Mouse (Mus musculus) olfactory bulb, adult 2 months (tissue): ENCODE measurements around the gene A030005L19Rik. TPM values are rescaled to one million over a fixed set of nuclear protein-coding genes. Genes with fewer than 3 reads are reported as not detected.
"Not testable (repeated sequence)": the region's sequence is repeated elsewhere in the genome, so short reads cannot be mapped to it uniquely, and the experiment has no call there.

Source experiments
- H3K27ac ChIP-seq: fragments of 200-500 bp; 2 replicates; pipeline ENCODE4 v1.5.1; 2012; ENCODE audit warnings: low read depth, low read length; ENCODE audit not compliant: insufficient read depth
- H3K4me1 ChIP-seq: fragments of 200-500 bp; 2 replicates; pipeline ENCODE4 v1.6.1; 2012; ENCODE audit warnings: low read length; ENCODE audit not compliant: control insufficient read depth, insufficient read depth
- H3K4me3 ChIP-seq: fragments of 200-500 bp; 2 replicates; pipeline ENCODE4 v1.5.1; 2012; ENCODE audit warnings: mild to moderate bottlenecking, low read depth, low read length, moderate library complexity; ENCODE audit not compliant: insufficient read depth
- CTCF ChIP-seq: fragments of 200-500 bp; IDR thresholded peaks from 2 replicates; pipeline ENCODE4 v1.5.1; 2012; ENCODE audit warnings: low read depth, mild to moderate bottlenecking, low read length, moderate library complexity; ENCODE audit not compliant: insufficient read depth
- POLR2A ChIP-seq: fragments of 200-500 bp; IDR thresholded peaks from 2 replicates; pipeline ENCODE4 v1.6.1; 2012; ENCODE audit warnings: mild to moderate bottlenecking, low read depth, low read length, moderate library complexity; ENCODE audit not compliant: insufficient read depth
- WGBS: fragments of 180-500 bp; shearing (Covaris S2); methylation state at CpG from one replicate; pipeline ENCODE4 v1.1.7; 2018; 5-methylcytosine and 5-hydroxymethylcytosine counted together
- polyA plus RNA-seq: library from polyadenylated mRNA; stranded (reverse); fragments of >200 nt; gene quantifications from 2 replicates; pipeline ENCODE4 v1.2.4, GENCODE M21; 2012; ENCODE audit warnings: low replicate concordance; ENCODE audit not compliant: missing spikeins, insufficient read depth, insufficient read length

The A030005L19Rik gene
- polyA plus RNA-seq, 1 experiment, result not detected

- TF ChIP-seq POLR2A, result no peak
- no peak for TF ChIP-seq CTCF
- 95% methylated on average over 5 of the region's 5 CpGs for WGBS
These were observed 25.5 kb downstream of the A030005L19Rik start for GRCm38 (mm10) chr1:82938666-82939065.

GRCm38 (mm10) chr1:82942505-82942904 lies 29.4 kb downstream of the A030005L19Rik start:
- not testable (repeated sequence) for H3K4me1 ChIP-seq, H3K4me3 ChIP-seq, H3K27ac ChIP-seq
- 93% methylated on average over 2 of the region's 2 CpGs for WGBS

More at GRCm38 (mm10) chr1:82938666-82939065, 25.5 kb downstream of the A030005L19Rik start:
- Histone ChIP-seq H3K27ac (no peak overlapping the region), H3K4me3 (no peak overlapping the region), H3K4me1 (no peaks in the 10 kb centered on the region)

- not testable (repeated sequence) for H3K4me3 ChIP-seq, H3K27ac ChIP-seq
- WGBS, result no CpG with 5 or more reads among the region's 6 CpGs
These were observed 30.2 kb downstream of the A030005L19Rik start, which contains the start of gene A030003K21Rik for GRCm38 (mm10) chr1:82943295-82943694. Gene A030003K21Rik, minus strand, starts transcription at chr1:82943388.

GRCm38 (mm10) chr1:82946029-82946428 lies 32.9 kb downstream of the A030005L19Rik start:
- H3K27ac ChIP-seq, H3K4me3 ChIP-seq, H3K4me1 ChIP-seq: not testable (repeated sequence)
- 90% methylated on average over 2 of the region's 2 CpGs for WGBS

More at GRCm38 (mm10) chr1:82943295-82943694, 30.2 kb downstream of the A030005L19Rik start, which contains the start of gene A030003K21Rik:
- not testable (repeated sequence) for H3K4me1 ChIP-seq

GRCm38 (mm10) chr1:82948601-82949000 lies 35.5 kb downstream of the A030005L19Rik start:
- no peak overlapping the region for H3K4me3 ChIP-seq
- H3K4me1 ChIP-seq, result no peaks in the 10 kb centered on the region
- 88% methylated on average over 2 of the region's 2 CpGs for WGBS
- TF ChIP-seq POLR2A, result no peak
- no peak for TF ChIP-seq CTCF
- no peak overlapping the region for H3K27ac ChIP-seq

- H3K4me3 ChIP-seq, H3K4me1 ChIP-seq, H3K27ac ChIP-seq: not testable (repeated sequence)
These were observed 42.8 kb downstream of the A030005L19Rik start, which contains the start of gene Gm7544 for GRCm38 (mm10) chr1:82955913-82956312. Gene Gm7544, minus strand, starts transcription at chr1:82956013.

GRCm38 (mm10) chr1:82959870-82960385 lies 46.8 kb downstream of the A030005L19Rik start, which contains the start of gene Gm47955:
Gene Gm47955, plus strand, starts transcription at chr1:82960286.
- no peak for TF ChIP-seq POLR2A
- no peak for TF ChIP-seq CTCF
- WGBS, result 91% methylated on average over 11 of the region's 11 CpGs
- no peaks in the 10 kb centered on the region for H3K4me1 ChIP-seq
- H3K4me3 ChIP-seq, result no peak within 1 kb of the TSS
- no peak within 1 kb of the TSS for H3K27ac ChIP-seq

Other genes with a start within 250 kb of the A030005L19Rik start
- gene Mff, start 188.4 kb upstream of the A030005L19Rik start, polyA plus RNA-seq, result not detected in 2 replicates
- not detected in 2 replicates for gene Tm4sf20, start 144.9 kb upstream of the A030005L19Rik start, polyA plus RNA-seq
- gene Gm47791, start 142.1 kb upstream of the A030005L19Rik start, polyA plus RNA-seq, result not detected in 2 replicates
- 256 TPM in 1 of 2 replicates, not detected in the other for gene Agfg1, start 73.8 kb upstream of the A030005L19Rik start, polyA plus RNA-seq
- gene A030014E15Rik, start 11.6 kb downstream of the A030005L19Rik start, polyA plus RNA-seq, result not detected in 2 replicates
- gene Gm6217, start 18.1 kb downstream of the A030005L19Rik start, polyA plus RNA-seq, result not detected in 2 replicates
- gene A030003K21Rik, start 30.1 kb downstream of the A030005L19Rik start, polyA plus RNA-seq, result not detected in 2 replicates
- not detected in 2 replicates for gene Gm7544, start 42.7 kb downstream of the A030005L19Rik start, polyA plus RNA-seq
- gene Gm47955, start 47.0 kb downstream of the A030005L19Rik start, polyA plus RNA-seq, result not detected in 2 replicates
- gene Gm47959, start 87.2 kb downstream of the A030005L19Rik start, polyA plus RNA-seq, result not detected in 2 replicates
- not detected in 2 replicates for gene Slc19a3, start 125.1 kb downstream of the A030005L19Rik start, polyA plus RNA-seq
- not detected in 2 replicates for gene Krtap28-10, start 129.2 kb downstream of the A030005L19Rik start, polyA plus RNA-seq
- gene Gm47969, start 131.6 kb downstream of the A030005L19Rik start, polyA plus RNA-seq, result not detected in 2 replicates
- not detected in 2 replicates for gene A030005K14Rik, start 146.1 kb downstream of the A030005L19Rik start, polyA plus RNA-seq
- gene Krtap28-13, start 147.6 kb downstream of the A030005L19Rik start, polyA plus RNA-seq, result not detected in 2 replicates
- not detected in 2 replicates for gene Ccl20, start 203.4 kb downstream of the A030005L19Rik start, polyA plus RNA-seq
- not detected in 2 replicates for gene Daw1, start 246.4 kb downstream of the A030005L19Rik start, polyA plus RNA-seq